Mouse (Mus musculus): Measurements from ENCODE around the gene Dnah2. TPM values are rescaled to one million over a fixed set of nuclear protein-coding genes. Genes with fewer than 3 reads are reported as not detected.
"Not testable (repeated sequence)": the region's sequence is repeated elsewhere in the genome, so short reads cannot be mapped to it uniquely, and the experiment has no call there.

The Dnah2 gene
- polyA plus RNA-seq, 1 experiment from 2014 or later = 0.15 TPM

GRCm38 (mm10) chr11:69399201-69400082 lies 149.5 kb downstream of the Dnah2 start:
- H3K27me3 ChIP-seq (replicated peaks) = no peaks in the 10 kb centered on the region; the same call in 1 of the 2 replicates
- ATAC-seq (ENCODE audit: insufficient number of reproducible peaks, low FRiP score) = no peak
- 25% methylated on average over 66 of the region's 66 CpGs for WGBS
- peaks cover 51% of the 10 kb centered on the region for H3K36me3 ChIP-seq
- H3K4me1 ChIP-seq (replicated peaks) = peaks cover 50% of the 10 kb centered on the region
- peak overlapping the region; percentile 30; the same call in 1 of the 2 replicates for H3K9ac ChIP-seq
- no peaks in the 10 kb centered on the region for H3K9me3 ChIP-seq (replicated peaks)
- H3K4me3 ChIP-seq = peak overlapping the region; percentile 7; the same call in 1 of the 2 replicates
- H3K4me2 ChIP-seq = peak overlapping the region; percentile 76
- no peak overlapping the region for H3K27ac ChIP-seq (ENCODE audit: poor library complexity, severe bottlenecking)

- peak overlapping the region; percentile 82 for H3K9ac ChIP-seq
- no peaks in the 10 kb centered on the region for H3K9me3 ChIP-seq (replicated peaks)
- H3K4me1 ChIP-seq (replicated peaks) = peaks cover 53% of the 10 kb centered on the region
- peak overlapping the region; percentile 93 for H3K27ac ChIP-seq (ENCODE audit: poor library complexity, severe bottlenecking)
- no peak for ATAC-seq (ENCODE audit: insufficient number of reproducible peaks, low FRiP score)
- H3K4me2 ChIP-seq = peak overlapping the region; percentile 76
- peak overlapping the region; percentile 60 for H3K4me3 ChIP-seq
- WGBS = 17% methylated on average over 21 of the region's 21 CpGs
- no peaks in the 10 kb centered on the region; the same call in 1 of the 2 replicates for H3K27me3 ChIP-seq (replicated peaks)
- H3K36me3 ChIP-seq = peaks cover 43% of the 10 kb centered on the region
Measured at GRCm38 (mm10) chr11:69398486-69399200, 150.3 kb downstream of the Dnah2 start.

GRCm38 (mm10) chr11:69398059-69398458 lies 150.9 kb downstream of the Dnah2 start, which contains the start of gene Tmem88:
TSS of gene Tmem88 (minus strand) at chr11:69398234.
- WGBS = 2% methylated on average over 16 of the region's 16 CpGs

GRCm38 (mm10) chr11:69397581-69398057 lies 151.3 kb downstream of the Dnah2 start:
- WGBS = 4% methylated on average over 24 of the region's 24 CpGs
- no peak; the same call in 1 of the 2 replicates for ATAC-seq (ENCODE audit: insufficient number of reproducible peaks, low FRiP score)
- H3K9ac ChIP-seq = peak overlapping the region; percentile 82
- H3K4me1 ChIP-seq (replicated peaks) = peaks cover 53% of the 10 kb centered on the region
- H3K4me3 ChIP-seq = peak overlapping the region; percentile 60
- H3K36me3 ChIP-seq = peaks cover 32% of the 10 kb centered on the region
- H3K9me3 ChIP-seq (replicated peaks) = no peaks in the 10 kb centered on the region
- peak overlapping the region; percentile 93 for H3K27ac ChIP-seq (ENCODE audit: poor library complexity, severe bottlenecking)
- peak overlapping the region; percentile 76 for H3K4me2 ChIP-seq
- H3K27me3 ChIP-seq (replicated peaks) = no peaks in the 10 kb centered on the region; the same call in 1 of the 2 replicates

More at GRCm38 (mm10) chr11:69398059-69398458, 150.9 kb downstream of the Dnah2 start, which contains the start of gene Tmem88:
- ATAC-seq (ENCODE audit: insufficient number of reproducible peaks, low FRiP score) = peak; percentile 14; the same call in 1 of the 2 replicates
- Histone ChIP-seq H3K4me1 (replicated peaks) (peaks cover 53% of the 10 kb centered on the region), H3K4me2 (peak within 1 kb of the TSS; percentile 76), H3K9me3 (replicated peaks) (no peaks in the 10 kb centered on the region), H3K4me3 (peak within 1 kb of the TSS; percentile 60), H3K36me3 (peaks cover 37% of the 10 kb centered on the region), H3K9ac (peak within 1 kb of the TSS; percentile 82), H3K27ac (ENCODE audit: poor library complexity, severe bottlenecking) (peak within 1 kb of the TSS; percentile 93), H3K27me3 (replicated peaks) (no peaks in the 10 kb centered on the region; the same call in 1 of the 2 replicates)

- Histone ChIP-seq H3K27ac (ENCODE audit: poor library complexity, severe bottlenecking) (peak overlapping the region; percentile 93), H3K36me3 (peaks cover 26% of the 10 kb centered on the region), H3K9me3 (replicated peaks) (no peaks in the 10 kb centered on the region), H3K4me2 (peak overlapping the region; percentile 76), H3K9ac (peak overlapping the region; percentile 82), H3K27me3 (replicated peaks) (no peaks in the 10 kb centered on the region; the same call in 1 of the 2 replicates), H3K4me3 (peak overlapping the region; percentile 60), H3K4me1 (replicated peaks) (peaks cover 53% of the 10 kb centered on the region)
- WGBS = 20% methylated on average over 11 of the region's 11 CpGs
- ATAC-seq (ENCODE audit: insufficient number of reproducible peaks, low FRiP score) = no peak
Measured at GRCm38 (mm10) chr11:69396772-69397171, 152.1 kb downstream of the Dnah2 start.

- H3K27ac ChIP-seq (ENCODE audit: poor library complexity, severe bottlenecking) = peak overlapping the region; percentile 93
- peak; percentile 87 for ATAC-seq (ENCODE audit: insufficient number of reproducible peaks, low FRiP score)
- H3K4me2 ChIP-seq = peak overlapping the region; percentile 87
- peaks cover 16% of the 10 kb centered on the region for H3K36me3 ChIP-seq
- no peaks in the 10 kb centered on the region for H3K9me3 ChIP-seq (replicated peaks)
- H3K4me1 ChIP-seq (replicated peaks) = peaks cover 46% of the 10 kb centered on the region
- no peaks in the 10 kb centered on the region; the same call in 1 of the 2 replicates for H3K27me3 ChIP-seq (replicated peaks)
- WGBS = under 1% methylated on average over 48 of the region's 48 CpGs
- peak overlapping the region; percentile 60 for H3K4me3 ChIP-seq
- H3K9ac ChIP-seq = peak overlapping the region; percentile 88
Measured at GRCm38 (mm10) chr11:69395634-69396373, 153.1 kb downstream of the Dnah2 start.

- Histone ChIP-seq H3K4me1 (replicated peaks) (peaks cover 41% of the 10 kb centered on the region), H3K27ac (ENCODE audit: poor library complexity, severe bottlenecking) (peak within 1 kb of the TSS; percentile 93), H3K4me3 (peak within 1 kb of the TSS; percentile 60), H3K9ac (peak within 1 kb of the TSS; percentile 88), H3K36me3 (peaks cover 10% of the 10 kb centered on the region), H3K4me2 (peak within 1 kb of the TSS; percentile 87)
- under 1% methylated on average over 24 of the region's 24 CpGs for WGBS
- ATAC-seq (ENCODE audit: insufficient number of reproducible peaks, low FRiP score) = peak; percentile 79
- not testable (repeated sequence) for H3K9me3 ChIP-seq (replicated peaks); H3K27me3 ChIP-seq (replicated peaks)
Measured at GRCm38 (mm10) chr11:69395235-69395633, 153.7 kb downstream of the Dnah2 start, which contains the start of the genes Naa38 and Cyb5d1. TSS of gene Naa38 (plus strand) at chr11:69395487. TSS of gene Cyb5d1 (minus strand) at chr11:69395631.

- Histone ChIP-seq H3K4me3 (peak overlapping the region; percentile 60), H3K9ac (peak overlapping the region; percentile 88), H3K27ac (ENCODE audit: poor library complexity, severe bottlenecking) (peak overlapping the region; percentile 93), H3K4me1 (replicated peaks) (peaks cover 38% of the 10 kb centered on the region), H3K4me2 (peak overlapping the region; percentile 87)
- not testable (repeated sequence) for H3K27me3 ChIP-seq (replicated peaks); ATAC-seq (ENCODE audit: insufficient number of reproducible peaks, low FRiP score); H3K36me3 ChIP-seq; H3K9me3 ChIP-seq (replicated peaks)
- WGBS = 2% methylated on average over 31 of the region's 31 CpGs
Measured at GRCm38 (mm10) chr11:69394591-69395167, 154.2 kb downstream of the Dnah2 start.

- Histone ChIP-seq H3K4me1 (replicated peaks) (peaks cover 8% of the 10 kb centered on the region; the same call in 1 of the 2 replicates), H3K27me3 (replicated peaks) (no peaks in the 10 kb centered on the region), H3K36me3 (no peaks in the 10 kb centered on the region), H3K4me2 (no peak overlapping the region), H3K9me3 (replicated peaks) (no peaks in the 10 kb centered on the region), H3K4me3 (no peak overlapping the region), H3K9ac (no peak overlapping the region), H3K27ac (ENCODE audit: poor library complexity, severe bottlenecking) (no peak overlapping the region)
- ATAC-seq (ENCODE audit: insufficient number of reproducible peaks, low FRiP score) = no peak
- 46% methylated on average over 10 of the region's 10 CpGs for WGBS
Measured at GRCm38 (mm10) chr11:69390400-69391034, 158.4 kb downstream of the Dnah2 start.
